Mouse (Mus musculus): ENCODE data around the gene Lyst. TPM values are rescaled to one million over a fixed set of nuclear protein-coding genes. Genes with fewer than 3 reads are reported as not detected.

The Lyst gene
- polyA plus RNA-seq, 1 experiment = 0.46 TPM

DNA sequence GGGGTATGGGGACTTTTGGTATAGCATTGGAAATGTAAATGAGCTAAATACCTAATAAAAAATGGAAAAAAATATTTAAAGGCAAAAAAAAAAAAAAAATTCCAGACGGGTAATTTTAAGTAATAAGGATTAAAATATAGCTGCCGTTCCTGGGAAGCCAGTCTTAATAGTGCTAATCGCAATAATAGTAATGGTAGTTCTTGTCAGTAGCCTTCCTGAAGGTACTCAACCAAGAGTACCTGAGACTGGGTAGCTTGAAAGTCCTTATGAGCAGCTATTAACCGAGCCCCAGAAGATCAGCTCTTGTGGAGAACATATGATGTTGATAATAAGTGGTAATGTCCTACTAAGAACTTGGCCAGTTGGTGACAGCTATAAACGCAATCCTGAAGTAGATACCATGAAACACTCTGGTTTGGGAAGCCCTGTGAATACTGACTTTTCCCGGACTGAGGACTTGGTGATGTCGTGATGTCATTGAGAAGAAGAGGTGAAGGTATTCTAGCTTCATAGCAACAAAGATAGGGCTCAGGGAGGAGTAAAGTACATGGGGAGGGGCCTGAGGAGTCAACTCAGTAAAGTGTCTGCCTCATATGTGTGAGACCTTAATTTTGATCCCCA, 6.3 kb downstream of the Lyst start:
- TF ChIP-seq GATA1 (IDR thresholded peaks at IDR 0.05; ENCODE audit: low read length) = no peak

DNA sequence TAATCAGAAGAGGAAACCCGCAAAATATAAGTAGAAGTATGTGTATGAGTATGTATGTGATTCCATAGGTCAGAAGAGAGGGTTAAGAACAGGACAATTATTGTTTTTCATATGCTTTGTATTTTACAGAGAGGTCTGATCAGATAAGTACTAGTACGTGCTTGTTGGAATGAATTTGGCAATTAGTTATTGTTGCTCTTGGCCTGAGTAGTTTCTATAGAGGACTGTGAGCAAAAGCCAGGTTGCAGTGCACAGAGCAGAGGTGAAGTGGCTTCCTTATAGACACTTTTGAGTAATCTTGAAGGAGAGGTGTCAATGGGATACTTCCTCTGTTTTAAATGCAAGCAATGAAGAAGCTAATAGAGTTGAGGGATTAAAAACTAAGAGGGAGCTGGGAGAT, 7.7 kb downstream of the Lyst start:
- TF ChIP-seq GATA1 (IDR thresholded peaks at IDR 0.05; ENCODE audit: low read length) = no peak

- no peak for TF ChIP-seq GATA1 (IDR thresholded peaks at IDR 0.05; ENCODE audit: low read length)
These were observed 11.2 kb downstream of the Lyst start for GRCm38 (mm10) chr13:13601407-13601806.

DNA sequence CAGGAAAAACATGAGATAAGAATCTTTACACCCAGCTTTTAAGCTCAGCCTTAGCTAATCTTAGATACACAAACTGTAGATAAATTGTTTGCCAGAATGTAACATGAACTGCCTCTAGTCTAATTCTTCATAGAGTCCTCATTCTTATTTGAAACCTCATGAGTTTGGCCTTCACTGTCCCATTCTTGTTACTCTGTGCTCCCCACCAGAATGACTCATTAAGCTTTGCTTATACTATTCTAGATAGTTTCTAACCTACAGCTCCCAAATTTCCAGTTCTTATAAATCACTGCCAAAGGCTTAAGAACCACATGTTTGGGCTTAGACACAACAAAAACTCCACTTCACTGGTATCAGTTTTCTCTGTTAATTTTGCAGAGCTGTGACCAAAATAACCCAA, 16.0 kb downstream of the Lyst start:
- TF ChIP-seq GATA1 (IDR thresholded peaks at IDR 0.05; ENCODE audit: low read length) = no peak

DNA sequence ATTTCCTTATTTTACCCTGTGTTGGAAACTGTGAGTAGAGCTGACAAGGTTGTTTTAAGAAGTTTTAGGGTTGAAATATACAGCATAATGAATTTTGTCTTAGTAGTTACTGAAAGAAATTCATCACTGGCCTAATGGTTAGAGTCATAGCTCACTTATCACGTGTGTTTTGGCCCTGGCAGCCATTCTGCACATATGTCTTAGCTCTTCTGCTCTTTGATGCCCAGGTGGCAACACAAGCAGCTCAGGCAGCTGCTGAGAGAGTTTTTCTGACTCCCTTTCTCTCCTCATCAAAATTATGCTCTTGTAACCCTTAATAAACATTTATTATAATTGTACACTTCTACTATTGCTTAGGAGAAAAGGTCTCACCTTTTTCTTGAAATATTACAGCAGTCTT, 18.1 kb downstream of the Lyst start:
- no peak for TF ChIP-seq GATA1 (IDR thresholded peaks at IDR 0.05; ENCODE audit: low read length)

DNA sequence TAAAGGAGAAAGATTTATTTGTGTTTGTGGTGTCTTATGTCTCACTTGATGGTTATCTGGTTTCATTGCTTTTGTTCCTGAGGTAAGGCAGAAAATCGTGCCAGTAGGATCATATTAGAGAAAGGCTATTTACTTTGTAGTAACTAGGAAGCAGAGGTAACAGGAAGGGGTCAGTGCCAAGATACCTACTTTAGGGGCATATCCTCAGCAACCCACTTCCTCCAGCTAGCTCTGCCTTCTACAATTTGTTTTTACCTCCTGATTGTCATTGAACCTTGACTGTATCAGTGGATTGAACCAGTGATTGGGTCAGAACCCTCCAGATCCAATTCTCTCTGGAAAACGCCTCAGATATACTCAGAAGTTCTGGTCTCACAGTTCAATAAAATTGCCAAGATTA, 19.5 kb downstream of the Lyst start:
- no peak for TF ChIP-seq GATA1 (IDR thresholded peaks at IDR 0.05; ENCODE audit: low read length)

DNA sequence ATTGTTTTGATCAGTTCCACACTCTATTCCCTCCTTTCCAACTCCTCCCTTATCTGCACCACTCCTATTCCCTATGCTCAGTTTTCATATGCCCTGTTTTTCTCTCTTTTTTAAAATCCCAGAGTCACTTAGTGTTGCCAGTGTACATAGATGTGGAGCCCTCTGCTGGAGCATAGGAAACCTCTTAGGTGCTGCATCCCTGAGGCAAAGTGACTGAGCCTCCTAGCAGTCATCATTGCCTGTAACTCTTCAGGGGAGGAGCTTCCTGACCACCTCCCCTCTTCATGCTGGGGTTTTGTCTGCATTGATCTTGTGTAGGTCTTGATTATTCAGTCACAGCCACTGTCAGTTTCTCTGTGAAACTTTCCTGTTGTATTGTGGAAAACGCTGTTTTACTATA, 22.7 kb downstream of the Lyst start:
- TF ChIP-seq GATA1 (IDR thresholded peaks at IDR 0.05; ENCODE audit: low read length) = no peak

- TF ChIP-seq GATA1 (IDR thresholded peaks at IDR 0.05; ENCODE audit: low read length) = no peak
These were observed 24.0 kb downstream of the Lyst start for GRCm38 (mm10) chr13:13614235-13614634.

DNA sequence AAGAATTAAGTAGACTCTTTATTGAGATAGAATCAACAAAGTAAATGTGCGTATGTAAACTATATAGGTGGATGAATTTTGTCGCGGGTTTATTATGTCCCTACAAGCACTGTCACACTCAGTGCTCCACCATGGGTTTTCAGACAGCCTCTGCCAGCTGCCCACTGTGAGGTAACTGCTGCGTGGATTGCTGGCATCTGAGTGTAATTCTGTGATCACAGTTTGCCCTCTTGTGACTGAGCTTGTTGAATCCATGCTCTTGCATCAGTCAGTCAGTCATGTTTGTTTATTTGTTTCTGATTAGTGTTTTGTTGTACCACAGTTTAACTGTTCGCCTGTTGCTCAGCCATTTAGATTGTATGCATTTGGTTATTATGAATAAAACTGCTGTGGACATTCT, 31.3 kb downstream of the Lyst start:
- no peak for TF ChIP-seq GATA1 (IDR thresholded peaks at IDR 0.05; ENCODE audit: low read length)

GRCm38 (mm10) chr13:13622565-13622964, 32.4 kb downstream of the Lyst start:
- no peak for TF ChIP-seq GATA1 (IDR thresholded peaks at IDR 0.05; ENCODE audit: low read length)

GRCm38 (mm10) chr13:13633746-13634145, 43.5 kb downstream of the Lyst start:
- TF ChIP-seq GATA1 (IDR thresholded peaks at IDR 0.05; ENCODE audit: low read length) = no peak

GRCm38 (mm10) chr13:13634706-13635105, 44.5 kb downstream of the Lyst start:
- TF ChIP-seq GATA1 (IDR thresholded peaks at IDR 0.05; ENCODE audit: low read length) = no peak

DNA sequence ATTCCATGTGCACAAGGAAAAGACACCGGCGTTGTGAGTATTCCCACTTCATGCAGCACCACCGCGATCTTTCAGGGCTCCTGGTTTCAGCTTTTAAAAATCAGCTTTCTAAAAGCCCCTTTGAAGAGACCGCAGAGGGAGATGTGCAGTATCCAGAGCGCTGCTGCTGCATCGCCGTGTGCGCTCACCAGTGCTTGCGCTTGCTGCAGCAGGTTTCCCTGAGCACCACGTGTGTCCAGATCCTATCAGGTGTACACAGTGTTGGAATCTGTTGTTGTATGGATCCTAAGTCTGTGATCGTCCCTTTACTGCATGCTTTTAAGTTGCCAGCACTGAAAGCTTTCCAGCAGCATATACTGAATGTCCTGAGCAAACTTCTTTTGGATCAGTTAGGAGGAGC, 45.0 kb downstream of the Lyst start:
- no peak for TF ChIP-seq GATA1 (IDR thresholded peaks at IDR 0.05; ENCODE audit: low read length)

- TF ChIP-seq GATA1 (IDR thresholded peaks at IDR 0.05; ENCODE audit: low read length) = no peak
These were observed 47.4 kb downstream of the Lyst start for GRCm38 (mm10) chr13:13637577-13637976.

DNA sequence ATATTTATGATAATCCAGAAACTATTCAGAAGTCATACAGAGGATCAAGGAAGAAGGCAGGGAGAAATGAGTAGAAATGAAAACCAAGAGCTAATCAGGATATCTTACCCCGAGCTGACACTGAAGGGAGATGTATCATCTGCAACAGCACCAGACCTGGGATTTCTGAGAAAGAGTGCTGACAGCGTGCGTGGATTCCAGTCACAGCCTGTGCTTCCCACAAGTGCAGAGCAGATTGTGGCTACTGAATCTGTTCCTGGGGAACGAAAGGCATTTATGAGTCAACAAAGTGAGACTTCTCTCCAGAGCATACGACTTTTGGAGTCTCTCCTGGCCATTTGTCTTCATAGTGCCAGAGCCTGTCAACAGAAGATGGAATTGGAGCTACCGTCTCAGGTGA, 47.8 kb downstream of the Lyst start:
- TF ChIP-seq GATA1 (IDR thresholded peaks at IDR 0.05; ENCODE audit: low read length) = no peak

- TF ChIP-seq GATA1 (IDR thresholded peaks at IDR 0.05; ENCODE audit: low read length) = no peak
These were observed 48.5 kb downstream of the Lyst start for GRCm38 (mm10) chr13:13638725-13639124.

DNA sequence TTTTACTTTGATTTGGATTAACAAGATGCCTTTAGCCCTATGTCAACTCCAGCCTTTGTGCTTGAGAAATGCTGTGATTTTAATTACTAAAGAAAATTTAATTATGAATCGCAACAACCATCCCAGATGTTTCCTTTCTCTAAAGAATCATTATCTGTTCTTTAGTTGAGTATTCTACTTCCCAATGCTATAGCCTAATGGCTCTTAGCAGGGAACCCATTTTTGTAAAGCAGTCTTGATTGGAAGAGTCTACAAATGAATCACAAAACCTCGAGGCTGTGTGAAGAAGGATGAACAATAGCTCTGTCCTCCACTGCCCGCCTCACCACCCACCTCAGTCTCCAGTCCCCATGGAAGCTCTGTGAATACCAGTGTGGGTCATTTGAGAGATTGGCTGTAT, 57.1 kb downstream of the Lyst start:
- TF ChIP-seq GATA1 (IDR thresholded peaks at IDR 0.05; ENCODE audit: low read length) = no peak

- no peak for TF ChIP-seq GATA1 (IDR thresholded peaks at IDR 0.05; ENCODE audit: low read length)
These were observed 65.3 kb downstream of the Lyst start for GRCm38 (mm10) chr13:13655453-13655852.
